Mouse (Mus musculus): ENCODE data around the gene Grasp.

DNA sequence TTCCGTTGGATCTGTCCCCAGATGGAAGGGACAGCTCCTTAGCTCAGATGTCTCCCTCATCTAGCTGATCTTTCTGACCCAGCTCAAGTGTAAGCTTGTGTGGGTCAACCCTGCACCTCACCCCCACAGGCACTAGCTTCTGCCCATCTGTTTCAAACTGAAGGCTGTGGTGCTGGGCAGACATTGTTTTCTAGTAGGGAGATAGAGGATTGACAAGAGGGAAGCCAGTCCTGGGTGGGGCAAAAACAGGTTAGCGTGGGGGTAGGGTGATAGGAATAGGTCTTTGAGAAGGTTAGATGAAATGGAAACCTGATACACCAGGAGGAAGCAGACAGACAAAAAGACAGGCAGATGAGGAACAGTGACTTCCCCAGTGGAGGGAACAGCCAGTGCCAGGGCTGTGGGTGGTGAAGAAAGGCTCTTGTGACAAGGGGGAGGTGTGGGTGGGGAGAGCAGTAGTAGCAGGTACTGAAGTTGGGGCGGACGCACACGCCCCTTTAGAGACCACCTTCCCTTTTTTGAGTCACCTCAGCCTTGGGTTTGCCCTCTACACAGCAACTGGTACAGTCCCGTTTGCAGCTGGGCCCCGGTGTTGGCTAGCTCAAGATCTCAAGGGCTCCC, 32.0 kb downstream of the Grasp start:
- TF ChIP-seq GATA1 (IDR thresholded peaks at IDR 0.05; ENCODE audit: low read length): no peak
- no peak for TF ChIP-seq TAL1 (IDR thresholded peaks at IDR 0.05; ENCODE audit: low read length)

Data from erythroblast, embryonic 14.5 days (primary cell).